Mouse (Mus musculus) gastrocnemius, adult 2 months (tissue): ENCODE measurements at regions not wholly inside any gene's neighbourhood (a gene's known extent, or its start where the extent isn't known, plus 50 kb on each side); places are given as distances from the start of the nearest gene placed in this dataset.

Experiments
- DNase-seq: peaks from one replicate; pipeline ENCODE4 v3.0.0; 2022
- H3K27ac ChIP-seq: fragments of 200-600 bp; 2 replicates; pipeline ENCODE4 v1.8.1; 2022; ENCODE audit warnings: mild to moderate bottlenecking
- H3K4me3 ChIP-seq: fragments of 200-600 bp; 2 replicates; pipeline ENCODE4 v1.8.1; 2022; ENCODE audit warnings: mild to moderate bottlenecking, moderate library complexity
- CTCF ChIP-seq: fragments of 200-600 bp; IDR thresholded peaks from 2 replicates; pipeline ENCODE4 v1.8.1; 2022; ENCODE audit warnings: antibody characterized with exemption, mild to moderate bottlenecking, moderate library complexity
- intact Hi-C: fragments of 180-260 bp; cut with DNase I; formaldehyde crosslinking; loops from one replicate; pipeline ENCODE4 v1.15.1; 2025

DNA sequence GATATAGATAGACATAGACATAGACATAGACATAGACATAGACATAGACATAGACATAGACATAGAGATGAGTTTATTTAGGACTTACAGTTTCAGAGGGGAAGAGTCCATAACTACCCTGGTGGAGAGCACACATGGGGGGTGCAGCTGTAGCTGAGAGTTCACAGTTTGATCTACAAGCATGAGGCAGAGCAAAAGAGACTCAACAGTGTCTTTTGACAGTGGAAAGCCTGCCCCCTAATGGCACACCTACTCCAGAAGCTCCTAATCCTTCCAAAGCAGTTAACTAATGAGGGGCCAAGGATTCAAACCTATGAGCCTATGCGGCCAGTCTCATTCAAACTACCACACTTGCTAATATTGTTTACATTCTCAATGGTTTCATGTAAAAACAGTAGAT is 487.2 kb upstream of the Pkn2 start:
- no peak for TF ChIP-seq CTCF
- H3K4me3 ChIP-seq: no peak overlapping the region
- H3K27ac ChIP-seq: no peak overlapping the region
- DNase-seq: no peak
- intact Hi-C loops: no loop called here

GRCm38 (mm10) chr3:143340032-143340431 is 458.2 kb upstream of the Pkn2 start:
- no peak for TF ChIP-seq CTCF
- H3K27ac ChIP-seq: no peak overlapping the region
- H3K4me3 ChIP-seq: no peak overlapping the region
- intact Hi-C loops: no loop called here
- DNase-seq: no peak

GRCm38 (mm10) chr3:143333339-143333738 is 451.5 kb upstream of the Pkn2 start:
- Histone ChIP-seq H3K27ac (no peak overlapping the region), H3K4me3 (no peak overlapping the region)
- no peak for DNase-seq
- TF ChIP-seq CTCF: no peak
- intact Hi-C loops: no loop called here

GRCm38 (mm10) chr3:143328521-143328920 is 446.7 kb upstream of the Pkn2 start:
- intact Hi-C loops: no loop called here
- Histone ChIP-seq H3K4me3 (no peak overlapping the region), H3K27ac (no peak overlapping the region)
- no peak for TF ChIP-seq CTCF
- DNase-seq: no peak

DNA sequence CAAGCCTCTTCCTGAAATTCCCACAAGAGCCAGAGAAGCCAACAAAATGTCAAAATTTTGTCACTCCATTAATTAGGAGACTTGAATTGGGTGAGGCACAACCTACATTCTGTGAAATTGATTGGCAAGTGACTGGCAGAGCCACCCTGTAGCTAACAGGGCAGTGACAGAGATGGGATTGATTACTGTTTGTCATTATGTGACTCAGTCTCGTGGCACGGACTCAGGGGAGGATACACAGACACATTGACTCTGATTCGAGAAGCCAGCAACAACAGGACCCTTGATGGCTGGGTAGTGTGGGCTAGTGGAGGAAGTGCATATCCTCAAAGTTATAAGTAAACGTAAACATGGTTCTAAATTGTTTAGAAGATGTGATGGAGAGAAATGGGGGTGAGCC is 445.8 kb upstream of the Pkn2 start:
- Histone ChIP-seq H3K27ac (no peak overlapping the region), H3K4me3 (no peak overlapping the region)
- no peak for DNase-seq
- TF ChIP-seq CTCF: no peak
- intact Hi-C loops: no loop called here

- TF ChIP-seq CTCF: no peak
- Histone ChIP-seq H3K27ac (no peak overlapping the region), H3K4me3 (no peak overlapping the region)
- intact Hi-C loops: no loop called here
- no peak for DNase-seq
These were observed 434.7 kb upstream of the Pkn2 start for GRCm38 (mm10) chr3:143316457-143316856.

DNA sequence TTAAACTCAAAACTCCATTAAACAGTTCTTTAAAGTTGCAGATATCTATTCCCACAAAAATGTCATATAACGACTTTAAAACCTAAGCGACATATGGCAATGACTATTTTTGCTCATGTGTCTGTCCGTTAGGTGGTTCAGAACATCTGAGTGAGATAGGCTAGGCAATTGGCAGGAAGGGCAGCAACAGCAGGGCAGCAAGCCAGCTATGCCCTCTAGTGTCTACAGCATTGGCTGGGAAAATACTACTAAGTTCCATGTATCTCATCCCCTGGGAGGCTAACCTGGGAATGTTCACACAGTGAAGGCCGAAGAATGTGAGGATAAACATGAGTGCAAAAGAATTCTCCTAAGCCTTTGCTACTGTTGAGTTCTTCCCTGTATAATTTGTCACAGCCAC is 410.0 kb upstream of the Pkn2 start:
- intact Hi-C loops: no loop called here
- TF ChIP-seq CTCF: no peak
- H3K4me3 ChIP-seq: no peak overlapping the region
- H3K27ac ChIP-seq: no peak overlapping the region
- no peak for DNase-seq

DNA sequence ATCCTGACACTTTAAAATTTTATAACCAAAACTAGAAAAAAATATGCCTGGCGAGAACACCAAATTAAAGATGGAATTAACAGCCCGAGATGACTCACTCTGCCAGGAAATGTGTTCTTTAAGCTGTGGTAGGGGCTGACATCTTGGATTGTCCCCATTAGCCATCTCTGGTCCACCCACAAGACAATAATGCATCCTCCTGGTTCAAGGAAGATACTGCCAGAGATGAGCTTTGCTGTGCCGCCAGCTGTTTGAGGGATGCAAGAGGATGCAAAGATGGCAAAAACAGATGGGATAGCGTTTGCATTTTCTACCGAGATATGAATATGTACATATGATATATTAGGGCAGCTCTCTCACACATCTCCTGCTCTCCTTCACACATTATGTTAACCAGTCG is 382.3 kb upstream of the Pkn2 start:
- TF ChIP-seq CTCF: no peak
- Histone ChIP-seq H3K27ac (no peak overlapping the region), H3K4me3 (no peak overlapping the region)
- DNase-seq: no peak
- intact Hi-C loops: no loop called here

- H3K4me3 ChIP-seq: no peak overlapping the region
- no peak for DNase-seq
- intact Hi-C loops: no loop called here
- TF ChIP-seq CTCF: no peak
- H3K27ac ChIP-seq: no peak overlapping the region
These were observed 370.8 kb upstream of the Pkn2 start for GRCm38 (mm10) chr3:143252643-143253042.

DNA sequence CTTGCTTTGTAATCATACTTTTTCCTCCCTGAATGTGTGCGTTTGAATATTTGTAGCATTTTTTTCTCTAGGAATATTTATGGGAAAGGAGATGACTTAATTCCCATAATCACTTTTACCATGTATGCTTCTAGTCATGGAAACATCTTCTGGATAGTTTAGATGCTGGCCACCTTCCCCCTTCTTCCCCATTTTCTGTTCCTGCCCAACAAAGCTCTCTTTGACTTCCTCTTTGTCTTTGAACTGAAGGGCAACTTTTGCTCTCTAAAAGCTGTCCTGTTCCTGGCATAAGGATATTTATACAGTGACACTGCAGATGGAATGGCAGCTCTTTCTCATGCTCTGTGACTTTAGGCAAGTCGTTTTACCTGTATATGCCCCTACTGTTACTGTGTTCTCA is 370.2 kb upstream of the Pkn2 start:
- Histone ChIP-seq H3K27ac (no peak overlapping the region), H3K4me3 (no peak overlapping the region)
- intact Hi-C loops: no loop called here
- no peak for DNase-seq
- no peak for TF ChIP-seq CTCF

DNA sequence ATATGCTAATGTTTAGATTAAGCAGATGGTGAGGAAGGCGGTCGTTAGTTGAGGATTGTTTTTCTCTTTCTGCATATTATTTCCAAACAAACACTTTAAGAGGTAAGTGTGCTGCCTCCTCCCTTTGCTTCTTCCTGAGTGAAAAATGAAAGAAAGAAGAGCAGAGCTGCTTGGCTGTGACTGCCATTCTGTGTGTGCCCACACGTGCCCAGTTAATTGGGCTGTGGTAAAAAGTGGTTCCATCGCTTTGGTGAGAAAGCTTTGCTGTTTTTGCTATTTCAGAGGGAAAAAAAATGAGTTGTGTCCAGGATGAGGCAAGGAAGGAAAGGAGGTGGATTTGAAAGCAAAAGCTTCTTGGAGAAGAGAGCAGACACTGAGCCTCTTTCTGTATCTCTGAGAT is 360.9 kb upstream of the Pkn2 start:
- H3K27ac ChIP-seq: no peak overlapping the region
- H3K4me3 ChIP-seq: no peak overlapping the region
- DNase-seq: no peak
- intact Hi-C loops: no loop called here
- no peak for TF ChIP-seq CTCF

GRCm38 (mm10) chr3:143240545-143241383 is 359.0 kb upstream of the Pkn2 start:
- no peak for TF ChIP-seq CTCF
- intact Hi-C loops: no loop called here

DNA sequence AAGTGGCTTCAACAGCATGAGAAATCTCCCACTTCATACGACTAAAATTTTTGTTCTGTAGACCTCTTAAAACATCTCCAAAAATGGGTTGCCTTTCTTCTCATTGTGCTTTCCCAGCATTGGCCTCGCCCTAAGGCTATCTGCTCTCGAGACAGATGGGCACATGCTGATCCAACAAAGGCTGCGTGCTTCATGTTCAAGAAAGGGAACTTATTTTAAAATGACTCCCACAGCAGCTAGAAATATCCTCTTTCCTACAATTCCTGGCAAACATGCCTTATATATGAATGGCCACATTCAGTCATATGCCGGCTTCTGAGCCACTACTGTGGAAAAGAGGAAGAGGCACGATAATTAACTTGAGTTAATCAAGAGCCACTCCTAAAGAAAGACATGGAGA is 356.7 kb upstream of the Pkn2 start:
- TF ChIP-seq CTCF: no peak
- H3K27ac ChIP-seq: no peak overlapping the region
- no peak overlapping the region for H3K4me3 ChIP-seq
- no peak for DNase-seq
- intact Hi-C loops: no loop called here

More at GRCm38 (mm10) chr3:143240545-143241383, 359.0 kb upstream of the Pkn2 start:
- DNase-seq: no peak
- no peak overlapping the region for H3K27ac ChIP-seq
- no peak overlapping the region for H3K4me3 ChIP-seq

DNA sequence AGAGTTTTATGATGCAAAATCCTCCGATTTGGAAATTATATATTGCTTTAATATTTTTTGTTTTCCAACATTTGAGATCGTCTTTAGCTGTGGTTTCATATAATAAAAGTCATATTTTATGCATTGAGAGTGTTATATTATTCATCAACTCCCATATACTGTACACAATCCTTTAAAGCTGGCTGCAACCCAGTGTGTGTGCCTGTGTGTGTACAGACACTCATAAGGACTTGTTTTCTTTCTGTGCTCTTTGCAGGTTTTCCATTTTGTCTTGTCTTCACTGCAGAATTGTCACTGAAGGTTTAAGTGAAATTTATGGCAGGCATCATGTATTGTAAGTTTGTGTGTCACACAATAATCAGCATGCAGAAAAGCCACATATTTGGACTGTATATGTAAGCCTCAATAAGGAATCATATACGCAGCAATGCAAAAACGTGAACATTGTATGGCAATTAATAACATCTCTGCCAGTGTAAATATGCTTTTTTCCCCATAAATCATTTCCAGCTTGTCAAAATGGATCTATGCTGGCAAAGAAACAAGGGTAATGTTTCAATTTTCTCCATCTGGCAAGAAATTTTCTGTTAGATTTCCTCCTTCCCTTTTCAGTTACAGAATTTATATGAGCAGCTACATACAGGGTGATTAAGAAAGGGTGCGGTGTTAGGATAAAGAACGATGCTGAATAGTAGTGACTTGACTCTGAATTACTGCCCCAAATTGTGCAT is 342.4 kb upstream of the Pkn2 start:
- Histone ChIP-seq H3K4me3 (no peak overlapping the region), H3K27ac (no peak overlapping the region)
- no peak for TF ChIP-seq CTCF
- no peak for DNase-seq
- intact Hi-C loops: no loop called here
